In the genomic region with DNA sequence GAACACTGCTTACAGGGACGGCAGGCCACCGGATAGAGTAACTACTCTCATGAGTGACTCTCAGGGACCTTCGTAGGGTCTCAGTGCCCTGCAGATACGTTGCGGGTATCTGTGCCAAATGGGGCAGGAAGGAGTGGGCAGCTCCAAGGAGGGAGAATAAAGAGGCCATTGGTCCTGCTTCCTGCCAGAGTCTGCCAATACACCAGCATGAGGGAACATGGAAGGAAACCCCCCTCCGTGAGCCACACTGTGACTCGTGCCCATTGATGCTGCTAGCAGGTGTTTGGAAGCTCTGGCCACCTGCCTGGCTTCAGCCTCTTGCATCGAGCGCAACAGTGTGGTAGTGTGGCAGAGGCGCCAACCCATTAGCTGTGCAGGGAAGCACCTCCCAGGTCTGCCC, we compare ENCODE assay signal across 10 mouse cellular contexts.
DNase-seq lines count a peak whose midpoint lies in the region; ATAC-seq and TF ChIP-seq lines count a peak whose summit lies in the region.
"Had no signal": no experiment of that assay in that cellular context is flagged by ENCODE, and none has a peak within 500 bp of the region (broad histone marks: within the 10 kb centered on the region; RNA-seq: fewer than 3 reads in every experiment).

No protein-coding gene starts in this region.

- peak; percentile 29; the same call in 1 of the 2 replicates for ATAC-seq in midbrain, postnatal 0 days (ENCODE audit: low FRiP score)
- ATAC-seq: midbrain, embryonic 15.5 days had no signal

- DNase-seq in frontal cortex, adult 2 months (ENCODE audit: extremely low spot score in 1 of 2, low spot score in 1 of 2): peak; percentile 18 to 26
- DNase-seq in frontal cortex, postnatal 25 days (ENCODE audit: low spot score in 2 of 2): no peak
- peak; percentile 74 for DNase-seq in midbrain, postnatal 0 days (ENCODE audit: low spot score)
- no peak for DNase-seq in midbrain, embryonic 10.5 days (ENCODE audit: low spot score)
- peak; percentile 62 to 63 for DNase-seq in cerebellum, postnatal 36 days
- peak; percentile 25 for DNase-seq in right cerebral cortex, postnatal 4 days
- DNase-seq in lung, adult 2 months: no peak
- no peak for DNase-seq in heart, postnatal 10 days
- DNase-seq: lung, embryonic 14.5 days had no signal

- no peak for TF ChIP-seq POLR2A in lung, adult 2 months (IDR thresholded peaks at IDR 0.05; ENCODE audit: borderline replicate concordance, extremely low read depth, low read depth, low read length)

- 0 out of 2 replicates have a peak, but pooled peaks cover 6% of the 10 kb centered on the region for H3K4me1 ChIP-seq in midbrain, postnatal 0 days (ENCODE audit: insufficient read depth, low read length)
- H3K4me1 ChIP-seq in midbrain, embryonic 10.5 days: peaks cover 26% of the 10 kb centered on the region
- peaks cover 2% of the 10 kb centered on the region; the same call in 1 of the 2 replicates for H3K4me1 ChIP-seq in lung, adult 2 months (ENCODE audit: control insufficient read depth, insufficient read depth, low read length)

- H3K36me3 ChIP-seq in midbrain, postnatal 0 days (ENCODE audit: insufficient read depth, low read length): no peaks in the 10 kb centered on the region
- no peaks in the 10 kb centered on the region for H3K36me3 ChIP-seq in midbrain, embryonic 10.5 days
- H3K36me3 ChIP-seq: midbrain, embryonic 15.5 days had no signal

- H3K9me3 ChIP-seq in midbrain, postnatal 0 days (ENCODE audit: low read length): no peaks in the 10 kb centered on the region
- no peaks in the 10 kb centered on the region for H3K9me3 ChIP-seq in midbrain, embryonic 10.5 days (replicated peaks)
- H3K9me3 ChIP-seq: midbrain, embryonic 15.5 days had no signal

- no peak overlapping the region for H3K27ac ChIP-seq in midbrain, postnatal 0 days (ENCODE audit: low read depth, low read length)
- no peak overlapping the region for H3K27ac ChIP-seq in midbrain, embryonic 10.5 days (replicated peaks)
- H3K27ac ChIP-seq: midbrain, embryonic 15.5 days had no signal

- no peaks in the 10 kb centered on the region for H3K27me3 ChIP-seq in midbrain, postnatal 0 days (ENCODE audit: insufficient read depth, low read length)
- H3K27me3 ChIP-seq in midbrain, embryonic 10.5 days (ENCODE audit: low read depth, poor library complexity, severe bottlenecking): peaks cover 10% of the 10 kb centered on the region; the same call in 1 of the 2 replicates
- H3K27me3 ChIP-seq: midbrain, embryonic 15.5 days had no signal

- H3K9ac ChIP-seq in midbrain, postnatal 0 days (replicated peaks; ENCODE audit: low read length, poor library complexity, severe bottlenecking): no peak overlapping the region
- H3K9ac ChIP-seq: lung, embryonic 14.5 days; midbrain, embryonic 15.5 days had no signal

- intact Hi-C loops in heart, postnatal 10 days (cut with DNase I): no loop called here

- no peak for TF ChIP-seq CTCF in midbrain, postnatal 0 days (IDR thresholded peaks at IDR 0.05)
- TF ChIP-seq CTCF in lung, adult 2 months (IDR thresholded peaks at IDR 0.05; ENCODE audit: insufficient read depth, low read length): no peak

- WGBS in midbrain, postnatal 0 days: 79% methylated on average over 10 of the region's 10 CpGs
- 97% methylated on average over 10 of the region's 10 CpGs for WGBS in midbrain, embryonic 10.5 days
- 65% methylated on average over 10 of the region's 10 CpGs for WGBS in lung, adult 2 months

- no peak overlapping the region for H3K4me2 ChIP-seq in midbrain, postnatal 0 days (ENCODE audit: low read depth, low read length, poor library complexity, severe bottlenecking)
- H3K4me2 ChIP-seq: lung, embryonic 14.5 days; midbrain, embryonic 15.5 days had no signal

- no peak overlapping the region for H3K4me3 ChIP-seq in midbrain, postnatal 0 days (ENCODE audit: low read depth, low read length)
- H3K4me3 ChIP-seq in midbrain, embryonic 10.5 days: no peak overlapping the region
- no peak overlapping the region for H3K4me3 ChIP-seq in lung, adult 2 months (replicated peaks; ENCODE audit: extremely low read depth, low read depth, low read length)
- H3K4me3 ChIP-seq: midbrain, embryonic 15.5 days had no signal

Comparison
In these comparisons a context has a peak if more than half of its experiments do, and no peak if none do; other contexts are left out.
1. DNase-seq: peak in frontal cortex, adult 2 months (2 of 2), midbrain, postnatal 0 days (single experiment), cerebellum, postnatal 36 days (2 of 2) and right cerebral cortex, postnatal 4 days (single experiment); none in frontal cortex, postnatal 25 days (0 of 2), midbrain, embryonic 10.5 days (single experiment), lung, adult 2 months (single experiment) and heart, postnatal 10 days (0 of 2).